Mouse (Mus musculus) T-helper 2 cell (primary cell): Measurements from ENCODE around the gene Kcnma1.

ENCODE experiments used
- in situ Hi-C: fragments of 300-600 bp; cut with MboI, MseI; formaldehyde crosslinking; loops from one replicate; pipeline ENCODE4 v1.15.1; 2025; ENCODE audit warnings: high pct_unique_total_duplicates

Kcnma1 gene

GRCm38 (mm10) chr14:23465135-23465534, 549.2 kb downstream of the Kcnma1 start:
- in situ Hi-C loops = no loop called here

GRCm38 (mm10) chr14:23458560-23458959, 555.7 kb downstream of the Kcnma1 start:
- in situ Hi-C loops = no loop called here

GRCm38 (mm10) chr14:23451681-23452080, 562.6 kb downstream of the Kcnma1 start:
- in situ Hi-C loops = no loop called here

GRCm38 (mm10) chr14:23437467-23437866, 576.8 kb downstream of the Kcnma1 start:
- in situ Hi-C loops = no loop called here

GRCm38 (mm10) chr14:23435861-23436260, 578.4 kb downstream of the Kcnma1 start:
- in situ Hi-C loops = no loop called here

DNA sequence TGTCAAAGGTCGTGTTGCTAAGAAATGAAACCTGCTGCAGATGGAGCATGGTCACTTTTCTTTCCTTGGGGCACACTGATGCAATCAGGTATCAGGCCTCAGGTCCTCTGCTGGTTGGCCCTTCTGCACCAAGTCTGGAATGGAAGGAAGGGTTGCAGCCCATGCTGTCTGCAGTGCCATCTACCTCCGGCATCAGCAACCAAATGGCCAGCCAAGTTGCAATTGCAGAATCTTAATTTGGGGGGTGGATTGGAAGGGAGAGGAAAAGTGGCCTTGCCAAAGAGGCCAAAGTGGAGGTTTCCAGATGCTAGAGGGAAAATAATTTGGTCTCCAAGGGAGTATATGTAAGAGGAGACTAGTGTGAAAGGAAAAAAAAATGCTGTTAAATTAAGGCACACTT, 584.3 kb downstream of the Kcnma1 start:
- in situ Hi-C loops = no loop called here

DNA sequence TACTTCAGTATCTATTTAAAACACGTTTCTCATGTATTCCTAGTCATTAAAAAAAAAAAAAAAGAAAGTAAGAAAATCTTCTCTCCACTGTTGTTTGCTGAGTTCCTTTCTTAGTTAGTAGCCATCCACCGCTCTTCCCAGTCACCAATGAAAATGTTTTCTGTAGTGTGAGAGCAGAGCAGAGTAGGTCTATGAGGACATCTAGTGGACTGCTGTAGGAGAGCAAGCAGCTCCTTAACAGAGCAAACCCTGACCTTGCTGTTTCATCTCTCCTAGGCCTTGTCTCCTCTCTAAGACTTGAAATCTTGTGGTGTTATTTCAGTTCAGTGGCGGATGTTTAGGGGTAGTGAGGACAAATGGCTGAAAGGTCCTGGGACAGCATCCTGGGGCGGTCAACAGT, 585.2 kb downstream of the Kcnma1 start:
- in situ Hi-C loops = no loop called here

GRCm38 (mm10) chr14:23422481-23423040, 591.7 kb downstream of the Kcnma1 start:
- in situ Hi-C loops = no loop called here

- in situ Hi-C loops = no loop called here
These were observed 595.3 kb downstream of the Kcnma1 start for GRCm38 (mm10) chr14:23418955-23419354.

- in situ Hi-C loops = no loop called here
These were observed 607.2 kb downstream of the Kcnma1 start for GRCm38 (mm10) chr14:23407051-23407450.

- in situ Hi-C loops = no loop called here
These were observed 613.4 kb downstream of the Kcnma1 start for GRCm38 (mm10) chr14:23400777-23401469.

DNA sequence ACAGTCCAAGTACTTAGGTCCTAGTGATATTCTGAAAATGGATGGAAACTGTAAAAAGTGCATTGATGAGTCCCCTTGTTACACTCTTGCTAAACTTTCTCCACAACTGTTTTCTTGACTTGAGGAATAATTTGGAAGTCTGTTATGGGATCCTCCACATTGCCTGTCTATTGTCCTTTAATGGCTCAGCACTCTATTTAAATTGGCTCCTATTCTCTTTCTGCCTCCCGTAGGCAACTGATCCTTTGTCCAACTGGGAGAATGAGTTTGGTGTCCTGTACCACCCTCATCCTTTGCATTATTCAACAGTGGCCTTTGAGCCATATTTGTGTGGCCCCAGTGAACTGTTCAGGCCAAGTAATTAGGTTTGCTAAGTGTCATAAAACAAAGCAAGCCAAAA, 616.6 kb downstream of the Kcnma1 start:
- in situ Hi-C loops = loop anchor here (10.0 kb wide), 1 partner anchor 1523 kb away; no protein-coding TSS in a partner anchor

DNA sequence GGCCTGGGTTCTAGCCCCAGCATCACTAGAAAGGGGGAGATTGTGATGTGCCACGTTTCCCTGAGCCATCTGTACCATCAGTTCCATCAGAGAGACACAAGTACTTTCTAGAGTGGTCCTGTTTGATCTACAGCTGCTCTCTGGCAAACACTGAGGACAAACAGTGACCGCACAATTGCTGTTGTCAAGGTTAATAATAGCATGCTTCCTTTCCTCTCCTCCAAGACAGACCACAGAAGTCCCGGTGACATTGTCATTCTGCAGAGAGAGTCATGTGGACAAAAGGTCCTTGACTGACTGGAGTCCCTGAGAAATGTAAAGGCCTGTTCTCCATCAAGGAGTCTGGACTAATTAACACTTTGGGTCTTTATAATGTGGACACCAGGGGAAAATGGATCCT, 622.7 kb downstream of the Kcnma1 start:
- in situ Hi-C loops = loop anchor here (10.0 kb wide), 1 partner anchor 1517 kb away; no protein-coding TSS in a partner anchor

GRCm38 (mm10) chr14:23390768-23391167, 623.5 kb downstream of the Kcnma1 start:
- in situ Hi-C loops = loop anchor here (10.0 kb wide), 1 partner anchor 1516 kb away; no protein-coding TSS in a partner anchor

DNA sequence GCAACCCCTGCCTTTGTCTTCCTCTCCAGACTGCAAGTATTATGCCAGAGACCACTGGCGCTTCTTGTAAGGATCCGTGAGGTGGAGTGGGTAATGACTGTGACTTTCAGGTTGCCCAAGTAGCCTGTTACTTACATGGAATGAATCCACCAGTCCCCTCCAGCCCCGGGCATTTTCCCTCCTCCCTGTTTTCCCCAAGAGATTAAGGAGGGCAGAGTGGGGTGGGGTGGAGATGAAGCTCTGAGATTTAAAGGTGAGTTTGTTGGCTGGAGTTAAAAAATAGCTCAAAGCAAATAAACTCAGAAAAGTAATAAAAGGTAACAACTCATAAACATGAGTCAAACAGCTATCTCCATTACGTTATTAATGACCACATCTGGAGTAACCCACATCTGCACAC, 624.1 kb downstream of the Kcnma1 start:
- in situ Hi-C loops = loop anchor here (10.0 kb wide), 1 partner anchor 1515 kb away; no protein-coding TSS in a partner anchor

DNA sequence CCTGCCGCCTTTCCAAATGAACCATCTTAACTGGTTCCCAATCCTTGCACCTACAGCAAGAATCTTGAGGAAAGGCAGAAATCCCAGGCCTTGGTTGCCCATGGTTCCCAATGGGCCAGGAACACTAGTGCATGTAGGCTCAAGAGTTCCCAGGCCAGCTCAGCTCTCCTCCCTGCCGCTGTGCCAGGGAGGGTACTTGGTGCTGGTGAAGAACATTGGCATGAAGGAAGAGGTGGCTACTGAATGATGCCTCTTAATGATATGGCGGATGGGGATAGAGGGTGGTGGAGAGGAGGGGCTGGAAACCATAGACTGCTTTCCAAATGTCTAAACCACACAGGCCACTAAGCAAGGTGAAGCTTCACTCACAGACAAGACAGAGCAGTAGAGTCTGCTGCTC, 627.5 kb downstream of the Kcnma1 start:
- in situ Hi-C loops = no loop called here

GRCm38 (mm10) chr14:23385776-23386608, 628.3 kb downstream of the Kcnma1 start:
- in situ Hi-C loops = no loop called here

DNA sequence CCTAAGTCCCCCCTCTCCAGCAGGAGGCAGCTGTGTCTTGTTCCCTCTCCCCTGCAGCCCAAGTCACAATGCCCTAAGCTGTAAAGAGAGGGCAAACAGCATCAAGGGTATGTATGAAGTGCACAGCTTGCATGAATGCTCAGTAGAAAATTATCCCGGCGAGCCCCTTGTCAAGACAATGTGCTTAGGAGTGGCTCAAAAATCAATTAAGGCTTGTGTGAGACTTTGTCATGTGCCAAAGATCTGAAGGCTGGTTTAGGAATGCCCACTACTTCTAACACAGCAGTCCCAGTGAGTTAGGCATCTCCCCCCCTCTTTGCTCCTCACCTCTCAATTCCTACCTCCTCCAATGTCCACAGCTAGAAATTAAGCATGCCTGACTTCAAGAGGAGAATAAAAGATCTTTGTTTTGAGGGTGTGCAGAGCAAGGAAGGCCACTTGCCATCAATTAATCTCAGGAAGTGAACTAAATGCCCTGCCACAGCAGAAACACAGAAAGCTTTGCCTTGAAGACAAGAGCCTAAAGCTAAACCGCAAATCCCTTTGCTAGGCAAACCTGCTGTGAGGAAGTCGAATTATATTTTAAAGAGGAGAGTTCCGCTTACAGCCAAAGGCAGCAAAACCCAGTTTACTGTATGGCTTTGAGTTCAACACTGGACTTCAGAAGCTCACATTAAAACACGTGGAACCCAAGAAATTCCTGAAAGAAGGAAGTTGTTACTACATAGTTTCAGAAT, 635.8 kb downstream of the Kcnma1 start:
- in situ Hi-C loops = no loop called here

DNA sequence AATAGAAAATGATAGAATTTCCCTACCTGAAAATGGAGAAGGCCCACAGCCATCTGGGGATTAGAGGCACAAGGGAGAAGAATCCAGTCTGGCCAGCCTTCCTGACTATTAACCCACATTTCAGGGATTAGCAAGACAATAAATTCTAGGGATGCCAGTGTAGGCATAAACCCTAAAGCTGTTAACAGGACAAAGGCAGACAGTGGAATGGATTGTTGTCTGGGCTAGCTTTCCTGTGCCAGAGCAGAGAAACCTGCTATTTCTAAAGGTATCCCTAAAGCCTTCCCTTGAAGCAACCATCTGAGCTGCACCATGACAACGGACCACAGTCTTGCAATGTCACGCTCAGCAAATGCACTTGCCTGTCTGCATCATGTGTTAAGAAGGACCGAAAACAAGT, 642.3 kb downstream of the Kcnma1 start:
- in situ Hi-C loops = no loop called here

DNA sequence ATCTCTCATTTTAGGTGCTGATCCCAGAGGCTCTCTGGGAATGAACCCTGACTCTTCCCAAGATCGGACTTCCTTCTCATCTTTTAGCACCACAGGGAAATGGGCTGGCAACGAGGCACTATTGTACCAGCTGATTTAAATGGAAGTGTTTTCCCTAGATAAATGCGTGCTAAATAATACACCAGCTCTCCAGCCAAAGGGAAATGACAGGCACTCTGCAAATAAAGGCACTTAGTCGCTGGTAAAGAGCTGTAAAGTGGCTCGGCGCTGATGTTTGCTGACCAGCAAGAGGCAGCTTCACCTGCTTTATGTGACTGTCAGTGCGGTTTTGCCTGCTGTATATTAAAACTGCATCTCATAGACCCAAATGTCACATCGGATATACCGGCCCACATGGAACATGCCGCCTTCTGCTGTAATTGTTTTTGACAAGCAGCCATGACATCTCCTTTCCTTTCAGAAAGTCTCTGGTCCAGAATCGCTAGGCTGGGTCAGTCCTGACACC, 653.7 kb downstream of the Kcnma1 start:
- in situ Hi-C loops = no loop called here

- in situ Hi-C loops = no loop called here
These were observed 655.5 kb downstream of the Kcnma1 start for GRCm38 (mm10) chr14:23358776-23359175.
